Mouse (Mus musculus): ENCODE measurements around the gene Nnmt. TPM values are rescaled to one million over a fixed set of nuclear protein-coding genes. Genes with fewer than 3 reads are reported as not detected.
A peak's percentile ranks its signal among the peaks of the same experiment; 100 is the strongest.

The Nnmt gene
- polyA plus RNA-seq, 1 experiment from 2014 or later = 4.7 TPM

DNA sequence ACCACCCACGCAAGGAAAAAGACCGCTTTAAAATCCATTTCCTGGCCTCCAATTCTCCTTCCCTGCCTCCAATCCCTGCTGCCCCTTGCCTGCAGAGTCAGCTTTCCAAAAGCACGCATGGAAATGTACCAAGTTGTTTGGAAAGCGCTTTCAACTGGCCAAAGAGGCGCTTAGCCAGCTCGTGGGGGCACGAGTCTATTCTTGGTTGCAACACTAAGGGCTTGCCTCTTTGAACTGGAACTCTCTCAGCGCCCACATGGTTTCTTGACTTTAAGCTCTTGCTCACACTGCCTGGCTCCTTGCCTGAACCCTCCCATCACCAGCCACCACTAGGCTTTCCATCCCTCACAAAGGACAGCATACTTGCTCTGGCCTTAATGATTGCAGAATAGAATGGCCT is 13.2 kb upstream of the Nnmt start:
- Histone ChIP-seq H3K9ac (0 out of 2 replicates have a peak overlapping the region, but pooled peaks have one; percentile 48), H3K27ac (no peak overlapping the region), H3K36me3 (no peaks in the 10 kb centered on the region), H3K4me1 (peaks cover 5% of the 10 kb centered on the region; the same call in 1 of the 2 replicates), H3K4me3 (no peak overlapping the region), H3K4me2 (replicated peaks) (no peak overlapping the region), H3K27me3 (peaks cover 15% of the 10 kb centered on the region; the same call in 1 of the 2 replicates), H3K9me3 (no peaks in the 10 kb centered on the region; the same call in 1 of the 2 replicates)
- no peak for ATAC-seq (ENCODE audit: low FRiP score, low read depth)
- 80% methylated on average over 8 of the region's 8 CpGs for WGBS

DNA sequence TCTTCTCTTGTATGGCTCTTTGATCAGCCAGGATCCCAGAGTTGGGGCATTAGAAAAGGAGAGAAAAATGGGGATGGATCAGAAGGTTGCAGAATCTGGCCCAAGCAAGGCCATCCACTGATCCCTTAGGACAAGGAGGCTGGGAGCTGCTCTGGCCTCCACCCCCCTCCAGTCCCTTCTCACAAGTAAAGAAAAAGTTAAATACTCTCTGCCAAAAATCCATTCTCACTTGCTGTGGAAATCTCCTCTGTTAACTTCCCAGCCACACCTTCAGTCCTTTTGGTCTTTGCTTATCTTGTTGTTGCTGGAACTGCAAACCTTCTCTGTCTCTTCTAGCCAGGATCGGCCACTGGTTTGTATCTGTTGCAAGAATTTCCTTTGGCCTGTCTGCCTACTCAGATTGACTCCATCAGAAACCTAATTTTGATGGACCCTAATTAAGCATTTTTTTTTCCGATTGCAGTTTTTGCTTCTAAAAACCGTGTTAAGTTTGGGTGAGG is 12.6 kb upstream of the Nnmt start:
- Histone ChIP-seq H3K27me3 (peaks cover 15% of the 10 kb centered on the region; the same call in 1 of the 2 replicates), H3K4me2 (replicated peaks) (no peak overlapping the region), H3K27ac (no peak overlapping the region), H3K4me1 (peaks cover 5% of the 10 kb centered on the region; the same call in 1 of the 2 replicates), H3K4me3 (no peak overlapping the region), H3K9me3 (no peaks in the 10 kb centered on the region), H3K9ac (no peak overlapping the region), H3K36me3 (no peaks in the 10 kb centered on the region)
- no peak for ATAC-seq (ENCODE audit: low FRiP score, low read depth)
- 90% methylated on average over 3 of the region's 3 CpGs for WGBS

DNA sequence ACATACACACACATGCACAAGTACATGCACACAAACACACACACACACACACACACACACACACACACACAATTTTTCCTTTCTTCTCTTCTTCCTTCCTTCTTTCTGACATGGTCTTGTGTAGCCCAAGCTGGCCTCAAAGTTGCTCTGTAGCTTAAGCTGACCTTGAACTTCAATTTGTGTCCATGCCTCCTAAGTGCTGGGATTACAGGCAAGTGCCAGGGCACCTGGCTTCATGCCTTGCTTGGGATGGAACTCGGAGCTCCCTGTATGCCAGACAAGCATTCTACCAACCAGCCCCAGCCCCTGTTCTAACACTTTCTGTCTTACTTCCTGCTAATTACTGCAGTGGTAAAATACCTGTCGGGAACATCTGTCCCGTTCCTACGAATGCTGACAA is 8.3 kb upstream of the Nnmt start:
- Histone ChIP-seq H3K4me1 (peaks cover 3% of the 10 kb centered on the region; the same call in 1 of the 2 replicates), H3K36me3 (no peaks in the 10 kb centered on the region), H3K27ac (no peak overlapping the region), H3K4me3 (no peak overlapping the region), H3K4me2 (replicated peaks) (no peak overlapping the region), H3K27me3 (0 out of 2 replicates have a peak, but pooled peaks cover 4% of the 10 kb centered on the region), H3K9me3 (no peaks in the 10 kb centered on the region), H3K9ac (no peak overlapping the region)
- no peak for ATAC-seq (ENCODE audit: low FRiP score, low read depth)
- 68% methylated on average over 4 of the region's 4 CpGs for WGBS

DNA sequence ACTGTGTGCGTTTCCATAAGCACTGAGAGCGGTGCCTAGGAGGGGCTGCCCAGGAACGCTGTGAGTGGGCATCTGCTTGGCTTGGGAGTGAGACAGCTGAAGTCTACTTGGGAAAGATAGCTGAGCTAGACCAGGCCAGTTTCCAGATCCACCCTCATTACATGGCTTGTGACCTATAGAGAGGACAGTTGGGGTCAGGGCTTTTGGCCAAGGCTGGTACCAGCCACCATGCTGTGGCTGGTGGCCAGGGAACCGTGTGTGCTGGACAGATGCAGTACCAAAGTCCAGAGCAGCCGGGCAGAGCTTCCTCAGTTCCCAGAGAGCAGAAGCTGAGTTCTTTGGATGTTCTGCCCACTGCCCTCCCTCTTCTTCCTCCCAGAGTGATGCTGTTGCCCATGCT is 7.6 kb upstream of the Nnmt start:
- 81% methylated on average over 5 of the region's 5 CpGs for WGBS
- no peak overlapping the region for H3K4me3 ChIP-seq
- H3K4me1 ChIP-seq = peaks cover 2% of the 10 kb centered on the region; the same call in 1 of the 2 replicates
- H3K27me3 ChIP-seq = no peaks in the 10 kb centered on the region
- ATAC-seq (ENCODE audit: low FRiP score, low read depth) = no peak
- H3K4me2 ChIP-seq (replicated peaks) = no peak overlapping the region
- no peak overlapping the region for H3K27ac ChIP-seq
- no peaks in the 10 kb centered on the region for H3K9me3 ChIP-seq
- no peak overlapping the region for H3K9ac ChIP-seq
- no peaks in the 10 kb centered on the region for H3K36me3 ChIP-seq

DNA sequence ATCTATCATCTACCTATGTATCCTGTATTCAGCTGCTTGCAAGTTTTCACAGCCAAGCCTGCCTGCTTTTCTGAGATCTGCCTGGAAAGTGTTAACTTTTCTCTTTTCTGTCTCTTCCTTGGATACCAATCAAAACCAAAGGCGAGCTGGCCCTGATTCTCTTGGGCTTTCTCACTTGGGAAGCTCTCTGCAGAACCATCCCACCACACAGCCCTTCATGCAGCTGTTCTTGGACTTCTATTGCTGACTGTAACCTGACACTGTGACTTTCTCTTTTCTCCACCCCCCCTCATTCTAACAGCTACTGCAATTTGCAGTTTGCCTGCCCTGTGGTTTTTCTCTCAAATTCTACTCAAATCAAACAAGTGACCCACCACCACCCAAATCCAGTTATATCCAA is 6.1 kb upstream of the Nnmt start:
- H3K9ac ChIP-seq = no peak overlapping the region

DNA sequence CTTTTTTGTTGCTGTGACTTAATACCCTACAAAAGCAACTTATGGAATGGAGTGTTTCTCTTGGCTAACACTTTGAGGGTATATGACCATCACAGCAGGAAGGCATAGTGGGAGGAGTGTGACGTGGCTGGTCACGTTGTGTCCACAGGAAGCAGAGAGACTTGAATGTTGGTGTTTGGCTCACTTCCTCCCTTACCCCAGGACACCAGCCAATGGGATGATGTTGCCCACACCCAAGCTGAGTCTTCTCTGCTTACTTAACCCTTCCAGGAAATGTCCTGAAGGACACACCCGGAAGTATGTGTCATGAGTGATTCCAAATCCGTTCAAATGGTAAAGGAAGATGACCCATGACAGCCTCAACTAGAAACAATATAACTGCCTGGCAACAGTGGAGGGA is 4.8 kb upstream of the Nnmt start:
- peaks cover 7% of the 10 kb centered on the region; the same call in 1 of the 2 replicates for H3K4me1 ChIP-seq
- no peaks in the 10 kb centered on the region for H3K27me3 ChIP-seq
- H3K27ac ChIP-seq = no peak overlapping the region
- no peak overlapping the region for H3K4me3 ChIP-seq
- no peaks in the 10 kb centered on the region for H3K36me3 ChIP-seq
- 71% methylated on average over 4 of the region's 4 CpGs for WGBS
- no peak overlapping the region for H3K9ac ChIP-seq
- ATAC-seq (ENCODE audit: low FRiP score, low read depth) = no peak
- H3K9me3 ChIP-seq = no peaks in the 10 kb centered on the region
- H3K4me2 ChIP-seq (replicated peaks) = no peak overlapping the region

More for the DNA sequence above, 6.1 kb upstream of the Nnmt start:
- no peak for ATAC-seq (ENCODE audit: low FRiP score, low read depth)
- peaks cover 2% of the 10 kb centered on the region; the same call in 1 of the 2 replicates for H3K4me1 ChIP-seq
- H3K27ac ChIP-seq = no peak overlapping the region
- H3K4me3 ChIP-seq = no peak overlapping the region
- no peaks in the 10 kb centered on the region for H3K27me3 ChIP-seq
- WGBS = 0% methylated on average over 1 of the region's 1 CpGs
- no peaks in the 10 kb centered on the region for H3K36me3 ChIP-seq
- no peaks in the 10 kb centered on the region for H3K9me3 ChIP-seq
- no peak overlapping the region for H3K4me2 ChIP-seq (replicated peaks)

DNA sequence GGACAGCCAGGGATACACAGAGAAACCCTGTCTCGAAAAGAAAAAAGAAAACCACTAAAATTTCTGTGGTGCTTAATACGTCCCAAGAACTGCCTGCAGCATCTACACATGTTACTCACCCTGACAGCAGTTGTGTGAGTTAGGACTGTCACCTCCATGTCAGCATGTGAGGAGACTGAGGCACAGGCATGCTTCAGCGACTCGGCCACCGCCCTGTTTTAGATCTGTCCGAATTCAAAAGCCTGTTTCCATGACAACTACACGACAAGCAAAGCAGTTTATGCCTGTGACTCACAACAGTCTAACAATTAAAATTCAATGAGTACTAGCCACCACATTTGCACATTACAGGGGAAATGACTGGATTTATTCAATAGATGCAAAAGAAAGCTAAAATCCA is 2.5 kb upstream of the Nnmt start:
- H3K27me3 ChIP-seq = no peaks in the 10 kb centered on the region
- H3K9ac ChIP-seq = no peak overlapping the region
- H3K36me3 ChIP-seq = no peaks in the 10 kb centered on the region
- H3K4me2 ChIP-seq (replicated peaks) = no peak overlapping the region
- H3K9me3 ChIP-seq = no peaks in the 10 kb centered on the region
- 66% methylated on average over 7 of the region's 7 CpGs for WGBS
- peaks cover 7% of the 10 kb centered on the region; the same call in 1 of the 2 replicates for H3K4me1 ChIP-seq
- no peak overlapping the region for H3K27ac ChIP-seq
- H3K4me3 ChIP-seq = no peak overlapping the region
- ATAC-seq (ENCODE audit: low FRiP score, low read depth) = no peak

DNA sequence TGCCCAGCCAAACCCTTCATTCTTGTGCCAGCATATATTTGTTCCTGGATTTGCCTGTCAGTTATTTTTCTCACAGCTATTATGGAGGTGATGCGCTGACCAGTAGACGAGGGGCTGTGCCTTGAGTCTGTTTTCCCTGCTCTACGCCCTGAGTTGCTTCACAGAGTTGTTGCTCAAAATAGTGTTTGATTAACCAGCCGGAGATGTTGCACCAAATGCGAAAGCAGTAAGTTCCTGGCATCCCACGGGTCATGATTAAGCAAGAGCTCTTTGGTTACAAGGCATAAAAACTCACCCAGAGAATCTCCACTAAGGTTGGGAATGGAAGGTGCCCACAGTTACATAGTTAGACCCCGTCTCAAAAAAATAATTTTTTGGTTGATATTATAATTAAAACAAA is 1.2 kb upstream of the Nnmt start:
- ATAC-seq (ENCODE audit: low FRiP score, low read depth) = no peak
- H3K27me3 ChIP-seq = no peaks in the 10 kb centered on the region
- H3K4me1 ChIP-seq = peaks cover 7% of the 10 kb centered on the region; the same call in 1 of the 2 replicates
- no peaks in the 10 kb centered on the region for H3K36me3 ChIP-seq
- H3K4me2 ChIP-seq (replicated peaks) = no peak overlapping the region
- H3K9ac ChIP-seq = no peak overlapping the region
- no peaks in the 10 kb centered on the region for H3K9me3 ChIP-seq
- H3K4me3 ChIP-seq = no peak overlapping the region
- no peak overlapping the region for H3K27ac ChIP-seq
- WGBS = 87% methylated on average over 7 of the region's 7 CpGs

DNA sequence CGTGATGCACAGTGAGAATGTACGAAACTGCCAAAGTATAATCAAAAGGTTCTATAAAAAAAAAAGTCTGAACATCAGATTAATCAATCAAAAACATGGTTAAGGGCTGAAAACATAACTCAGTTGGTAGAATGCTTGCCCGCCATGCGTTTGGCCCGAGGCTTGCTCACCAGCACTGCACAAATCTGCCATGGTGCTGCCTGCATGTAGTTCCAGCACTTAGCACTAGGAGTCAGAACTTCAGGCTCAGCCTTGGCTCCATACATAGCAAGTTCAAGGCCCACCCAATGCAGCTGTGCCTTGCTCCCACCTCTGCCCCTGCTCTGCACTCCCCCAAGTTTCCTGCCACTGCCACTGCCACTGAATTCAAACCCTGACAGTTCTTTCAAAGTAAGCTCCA is 744 bp upstream of the Nnmt start:
- no peak for ATAC-seq (ENCODE audit: low FRiP score, low read depth)

DNA sequence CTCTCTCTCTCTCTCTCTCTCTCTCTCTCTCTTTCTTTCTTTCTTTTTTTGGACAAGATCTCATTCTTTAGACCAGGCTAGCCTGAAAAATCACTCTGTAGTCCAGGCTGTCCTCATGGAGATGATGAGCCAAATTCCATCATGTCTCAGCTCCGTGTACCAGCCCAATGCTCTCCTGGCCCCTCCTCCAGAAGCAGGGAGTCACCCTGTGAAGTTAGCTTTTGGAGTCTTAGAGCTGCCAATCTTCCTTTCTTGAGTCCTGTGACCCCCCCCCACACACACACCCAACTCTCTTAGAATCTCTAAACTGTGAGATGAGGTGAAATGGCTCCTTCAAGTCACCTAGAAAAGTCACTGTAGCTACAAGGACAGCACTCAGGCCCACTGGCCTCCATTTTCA is 727 bp downstream of the Nnmt start:
- H3K4me2 ChIP-seq (replicated peaks) = no peak overlapping the region
- no peak overlapping the region for H3K9ac ChIP-seq
- ATAC-seq (ENCODE audit: low FRiP score, low read depth) = no peak
- 73% methylated on average over 1 of the region's 1 CpGs for WGBS
- 0 out of 2 replicates have a peak, but pooled peaks cover 10% of the 10 kb centered on the region for H3K4me1 ChIP-seq
- H3K27me3 ChIP-seq = no peaks in the 10 kb centered on the region
- no peak overlapping the region for H3K4me3 ChIP-seq
- H3K27ac ChIP-seq = no peak overlapping the region
- H3K36me3 ChIP-seq = no peaks in the 10 kb centered on the region
- H3K9me3 ChIP-seq = no peaks in the 10 kb centered on the region

More for the DNA sequence above, 744 bp upstream of the Nnmt start:
- H3K27me3 ChIP-seq = no peaks in the 10 kb centered on the region
- H3K4me3 ChIP-seq = no peak overlapping the region
- H3K4me2 ChIP-seq (replicated peaks) = no peak overlapping the region
- no peaks in the 10 kb centered on the region for H3K36me3 ChIP-seq
- H3K27ac ChIP-seq = no peak overlapping the region
- H3K9me3 ChIP-seq = no peaks in the 10 kb centered on the region
- H3K4me1 ChIP-seq = 0 out of 2 replicates have a peak, but pooled peaks cover 4% of the 10 kb centered on the region
- H3K9ac ChIP-seq = no peak overlapping the region
- 87% methylated on average over 5 of the region's 5 CpGs for WGBS

DNA sequence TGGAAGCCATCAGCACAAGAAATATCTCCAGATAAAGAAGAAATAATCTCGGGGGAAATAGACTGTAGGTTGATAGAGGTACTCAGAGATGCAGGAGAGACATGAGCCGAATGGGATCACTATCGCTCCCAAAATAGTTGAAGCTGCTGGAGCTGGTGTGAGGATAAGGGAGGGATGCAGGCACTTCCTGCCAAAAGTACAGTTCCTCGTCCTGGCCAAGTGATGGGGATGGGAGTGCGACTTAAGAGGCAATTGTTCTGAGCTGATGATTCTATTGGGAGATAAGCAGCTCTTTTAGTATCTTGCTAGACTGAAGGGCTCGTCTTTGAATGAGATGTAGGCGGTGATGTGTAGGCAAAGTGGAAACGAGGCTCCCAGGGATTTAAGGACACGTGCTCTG is 4.1 kb downstream of the Nnmt start:
- Histone ChIP-seq H3K9ac (no peak overlapping the region), H3K27me3 (peaks cover 6% of the 10 kb centered on the region; the same call in 1 of the 2 replicates), H3K9me3 (no peaks in the 10 kb centered on the region), H3K4me2 (replicated peaks) (no peak overlapping the region), H3K4me1 (0 out of 2 replicates have a peak, but pooled peaks cover 10% of the 10 kb centered on the region), H3K27ac (no peak overlapping the region), H3K4me3 (no peak overlapping the region), H3K36me3 (no peaks in the 10 kb centered on the region)
- WGBS = 78% methylated on average over 9 of the region's 9 CpGs
- ATAC-seq (ENCODE audit: low FRiP score, low read depth) = no peak

DNA sequence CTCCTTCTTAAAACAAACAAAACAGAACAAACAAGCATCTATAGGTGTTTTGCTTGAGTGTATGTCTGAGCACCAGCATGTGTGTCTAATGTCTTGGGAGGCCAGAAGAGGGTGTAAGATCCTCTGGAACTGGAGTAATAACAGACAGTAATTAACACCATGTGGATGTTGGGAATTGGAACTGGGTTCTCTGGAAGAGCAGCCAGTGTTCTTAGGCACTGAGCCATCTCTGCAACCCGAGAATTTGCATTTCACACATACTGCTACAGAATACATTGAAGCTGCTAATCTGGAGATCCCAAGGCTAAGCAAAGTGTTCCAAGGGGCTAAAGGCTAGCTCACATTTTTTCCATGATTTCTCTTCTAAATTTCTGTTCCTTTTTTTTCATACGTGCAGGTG is 4.9 kb downstream of the Nnmt start:
- no peak for ATAC-seq (ENCODE audit: low FRiP score, low read depth)
- H3K4me2 ChIP-seq (replicated peaks) = no peak overlapping the region
- no peak overlapping the region for H3K27ac ChIP-seq
- peaks cover 9% of the 10 kb centered on the region; the same call in 1 of the 2 replicates for H3K27me3 ChIP-seq
- no peak overlapping the region for H3K9ac ChIP-seq
- 0 out of 2 replicates have a peak, but pooled peaks cover 8% of the 10 kb centered on the region for H3K4me1 ChIP-seq
- H3K9me3 ChIP-seq = no peaks in the 10 kb centered on the region
- no peaks in the 10 kb centered on the region for H3K36me3 ChIP-seq
- no peak overlapping the region for H3K4me3 ChIP-seq
- 53% methylated on average over 2 of the region's 2 CpGs for WGBS

DNA sequence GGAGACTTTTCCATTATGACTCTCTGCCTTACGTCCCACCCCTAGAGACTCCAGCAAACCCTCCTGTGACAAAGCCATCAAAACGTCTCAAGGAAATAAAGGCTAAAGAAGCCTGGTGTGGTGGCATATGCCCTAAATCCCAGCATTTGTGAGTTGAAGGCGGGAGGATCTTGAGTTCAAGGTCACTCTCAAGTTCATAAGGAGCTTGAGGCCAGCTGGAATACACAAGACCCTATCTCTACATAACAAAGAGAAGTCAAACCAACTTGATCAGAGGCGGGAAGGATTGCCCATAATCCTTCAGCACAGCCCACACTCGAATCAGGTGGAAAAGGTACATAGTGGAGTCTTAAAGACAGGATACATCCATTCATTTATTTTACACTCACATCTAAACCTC is 7.5 kb downstream of the Nnmt start:
- no peak overlapping the region for H3K9ac ChIP-seq
- no peak overlapping the region for H3K4me3 ChIP-seq
- H3K9me3 ChIP-seq = no peaks in the 10 kb centered on the region
- 77% methylated on average over 5 of the region's 5 CpGs for WGBS
- H3K27me3 ChIP-seq = peaks cover 13% of the 10 kb centered on the region; the same call in 1 of the 2 replicates
- H3K27ac ChIP-seq = no peak overlapping the region
- H3K36me3 ChIP-seq = no peaks in the 10 kb centered on the region
- H3K4me1 ChIP-seq = 0 out of 2 replicates have a peak, but pooled peaks cover 5% of the 10 kb centered on the region
- ATAC-seq (ENCODE audit: low FRiP score, low read depth) = no peak
- no peak overlapping the region for H3K4me2 ChIP-seq (replicated peaks)

All from limb, embryonic 13.5 days (tissue).